Mouse (Mus musculus) heart, embryonic 10.5 days (tissue): Measurements from ENCODE around the gene Tppp. TPM values are rescaled to one million over a fixed set of nuclear protein-coding genes. Genes with fewer than 3 reads are reported as not detected.
A peak's percentile ranks its signal among the peaks of the same experiment; 100 is the strongest.

Source experiments
- DNase-seq: peaks from one replicate; pipeline ENCODE4 v3.0.0-alpha.2; 2017; ENCODE audit warnings: low spot score
- H3K27ac ChIP-seq: fragments of 300-500 bp; sonication (generic); 2 replicates; pipeline ENCODE4 v1.5.1; 2016; ENCODE audit warnings: mild to moderate bottlenecking
- H3K27me3 ChIP-seq: fragments of 300-500 bp; sonication (generic); 2 replicates; pipeline ENCODE4 v1.6.1; 2016; ENCODE audit warnings: mild to moderate bottlenecking; ENCODE audit not compliant: poor library complexity, insufficient read depth, severe bottlenecking
- H3K36me3 ChIP-seq: fragments of 300-500 bp; sonication (generic); 2 replicates; pipeline ENCODE4 v1.6.1; 2016; ENCODE audit warnings: mild to moderate bottlenecking, moderate library complexity
- H3K4me1 ChIP-seq: fragments of 300-500 bp; sonication (generic); 2 replicates; pipeline ENCODE4 v1.6.1; 2016; ENCODE audit warnings: mild to moderate bottlenecking
- H3K4me3 ChIP-seq: fragments of 300-500 bp; sonication (generic); 2 replicates; pipeline ENCODE4 v1.5.1; 2016; ENCODE audit warnings: mild to moderate bottlenecking, moderate library complexity
- H3K9me3 ChIP-seq: fragments of 300-500 bp; sonication (generic); 2 replicates; pipeline ENCODE4 v1.6.1; 2016; ENCODE audit warnings: mild to moderate bottlenecking, moderate library complexity
- WGBS: fragments of 180-500 bp; shearing (Covaris S2); methylation state at CpG from one replicate; pipeline ENCODE4 v1.1.7; 2016; 5-methylcytosine and 5-hydroxymethylcytosine counted together
- polyA plus RNA-seq: library from polyadenylated mRNA; unstranded; fragments of >200 nt; fragmentation: Nextera tagmentation; extraction: Ambion mirVana; gene quantifications from 2 replicates; pipeline ENCODE4 v1.2.1, GENCODE M21; 2016

The Tppp gene
- 1.9 and 3.4 TPM in 2 replicates for polyA plus RNA-seq

- no peaks in the 10 kb centered on the region for H3K9me3 ChIP-seq
- WGBS: 0% methylated on average over 56 of the region's 56 CpGs
- H3K4me1 ChIP-seq: peaks cover 24% of the 10 kb centered on the region
- peak within 1 kb of the TSS; percentile 62 for H3K4me3 ChIP-seq
- H3K36me3 ChIP-seq: no peaks in the 10 kb centered on the region
- DNase-seq: peak; percentile 95
- H3K27ac ChIP-seq: peak within 1 kb of the TSS; percentile 87
- H3K27me3 ChIP-seq: peaks cover 31% of the 10 kb centered on the region
Measured at GRCm38 (mm10) chr13:74008948-74009718, at the start of gene Tppp. TSS of gene Tppp (plus strand) at chr13:74009407.

GRCm38 (mm10) chr13:73960117-73960652, 49.0 kb upstream of the Tppp start:
- Histone ChIP-seq H3K4me3 (no peak overlapping the region), H3K36me3 (peaks cover 67% of the 10 kb centered on the region), H3K27me3 (no peaks in the 10 kb centered on the region), H3K27ac (no peak overlapping the region), H3K9me3 (no peaks in the 10 kb centered on the region), H3K4me1 (no peaks in the 10 kb centered on the region)
- no peak for DNase-seq
- 89% methylated on average over 10 of the region's 10 CpGs for WGBS

- Histone ChIP-seq H3K4me1 (no peaks in the 10 kb centered on the region), H3K27ac (no peak overlapping the region), H3K9me3 (no peaks in the 10 kb centered on the region), H3K36me3 (peaks cover 57% of the 10 kb centered on the region), H3K4me3 (no peak overlapping the region), H3K27me3 (no peaks in the 10 kb centered on the region)
- no peak for DNase-seq
- WGBS: 82% methylated on average over 4 of the region's 4 CpGs
Measured at GRCm38 (mm10) chr13:73961177-73961576, 48.0 kb upstream of the Tppp start.

GRCm38 (mm10) chr13:73963551-73963950, 45.7 kb upstream of the Tppp start, which contains the start of gene Zdhhc11:
TSS of gene Zdhhc11 (plus strand) at chr13:73963851.
- Histone ChIP-seq H3K4me1 (no peaks in the 10 kb centered on the region), H3K27me3 (no peaks in the 10 kb centered on the region), H3K9me3 (no peaks in the 10 kb centered on the region), H3K27ac (no peak within 1 kb of the TSS), H3K4me3 (no peak within 1 kb of the TSS), H3K36me3 (peaks cover 35% of the 10 kb centered on the region)
- 84% methylated on average over 5 of the region's 5 CpGs for WGBS
- DNase-seq: no peak

GRCm38 (mm10) chr13:73970545-73971448, 38.4 kb upstream of the Tppp start:
- Histone ChIP-seq H3K4me1 (peaks cover 13% of the 10 kb centered on the region), H3K9me3 (no peaks in the 10 kb centered on the region), H3K4me3 (peak overlapping the region; percentile 22; the same call in 1 of the 2 replicates), H3K27ac (peak overlapping the region; percentile 82), H3K27me3 (0 out of 2 replicates have a peak, but pooled peaks cover 4% of the 10 kb centered on the region), H3K36me3 (no peaks in the 10 kb centered on the region)
- WGBS: 16% methylated on average over 12 of the region's 12 CpGs
- peak; percentile 92 for DNase-seq

- WGBS: 81% methylated on average over 3 of the region's 3 CpGs
- H3K27ac ChIP-seq: no peak overlapping the region
- H3K4me3 ChIP-seq: no peak overlapping the region
- no peaks in the 10 kb centered on the region for H3K9me3 ChIP-seq
- DNase-seq: no peak
- H3K36me3 ChIP-seq: no peaks in the 10 kb centered on the region
- peaks cover 13% of the 10 kb centered on the region for H3K4me1 ChIP-seq
- no peaks in the 10 kb centered on the region; the same call in 1 of the 2 replicates for H3K27me3 ChIP-seq
Measured at GRCm38 (mm10) chr13:73974523-73974922, 34.7 kb upstream of the Tppp start.

- no peak for DNase-seq
- Histone ChIP-seq H3K4me3 (no peak overlapping the region), H3K27me3 (no peaks in the 10 kb centered on the region; the same call in 1 of the 2 replicates), H3K27ac (no peak overlapping the region), H3K9me3 (no peaks in the 10 kb centered on the region), H3K4me1 (no peaks in the 10 kb centered on the region), H3K36me3 (no peaks in the 10 kb centered on the region)
- 81% methylated on average over 5 of the region's 5 CpGs for WGBS
Measured at GRCm38 (mm10) chr13:73976935-73977334, 32.3 kb upstream of the Tppp start.

GRCm38 (mm10) chr13:73990325-73990724, 18.9 kb upstream of the Tppp start:
- no peak overlapping the region for H3K4me3 ChIP-seq
- no peaks in the 10 kb centered on the region for H3K9me3 ChIP-seq
- no peaks in the 10 kb centered on the region for H3K36me3 ChIP-seq
- no peak overlapping the region for H3K27ac ChIP-seq
- H3K27me3 ChIP-seq: no peaks in the 10 kb centered on the region
- DNase-seq: no peak
- 75% methylated on average over 5 of the region's 5 CpGs for WGBS
- peaks cover 15% of the 10 kb centered on the region for H3K4me1 ChIP-seq

- H3K4me3 ChIP-seq: no peak overlapping the region
- H3K27ac ChIP-seq: no peak overlapping the region
- H3K27me3 ChIP-seq: no peaks in the 10 kb centered on the region
- WGBS: 11% methylated on average over 2 of the region's 2 CpGs
- no peaks in the 10 kb centered on the region for H3K36me3 ChIP-seq
- H3K9me3 ChIP-seq: no peaks in the 10 kb centered on the region
- no peak for DNase-seq
- H3K4me1 ChIP-seq: peaks cover 15% of the 10 kb centered on the region
Measured at GRCm38 (mm10) chr13:73990761-73991160, 18.4 kb upstream of the Tppp start.

- Histone ChIP-seq H3K4me3 (no peak overlapping the region), H3K9me3 (no peaks in the 10 kb centered on the region), H3K27me3 (no peaks in the 10 kb centered on the region), H3K4me1 (peaks cover 15% of the 10 kb centered on the region), H3K27ac (no peak overlapping the region), H3K36me3 (no peaks in the 10 kb centered on the region)
- 57% methylated on average over 5 of the region's 5 CpGs for WGBS
- no peak for DNase-seq
Measured at GRCm38 (mm10) chr13:73991267-73991666, 17.9 kb upstream of the Tppp start.

- H3K36me3 ChIP-seq: no peaks in the 10 kb centered on the region
- no peak for DNase-seq
- no peaks in the 10 kb centered on the region for H3K9me3 ChIP-seq
- WGBS: 76% methylated on average over 4 of the region's 4 CpGs
- H3K4me3 ChIP-seq: no peak overlapping the region
- no peak overlapping the region for H3K27ac ChIP-seq
- H3K4me1 ChIP-seq: peaks cover 3% of the 10 kb centered on the region
- no peaks in the 10 kb centered on the region for H3K27me3 ChIP-seq
Measured at GRCm38 (mm10) chr13:73996456-73996855, 12.8 kb upstream of the Tppp start.

- H3K9me3 ChIP-seq: no peaks in the 10 kb centered on the region
- H3K4me3 ChIP-seq: no peak overlapping the region
- H3K27me3 ChIP-seq: no peaks in the 10 kb centered on the region
- H3K27ac ChIP-seq: no peak overlapping the region
- H3K36me3 ChIP-seq: no peaks in the 10 kb centered on the region
- H3K4me1 ChIP-seq: no peaks in the 10 kb centered on the region
- DNase-seq: no peak
Measured at GRCm38 (mm10) chr13:74000519-74000918, 8.7 kb upstream of the Tppp start.

- WGBS: 81% methylated on average over 6 of the region's 6 CpGs
- Histone ChIP-seq H3K27ac (no peak overlapping the region), H3K27me3 (no peaks in the 10 kb centered on the region), H3K9me3 (no peaks in the 10 kb centered on the region), H3K36me3 (no peaks in the 10 kb centered on the region), H3K4me1 (no peaks in the 10 kb centered on the region), H3K4me3 (no peak overlapping the region)
- no peak for DNase-seq
Measured at GRCm38 (mm10) chr13:74000961-74001360, 8.2 kb upstream of the Tppp start.
